Mouse (Mus musculus): Measurements from ENCODE around the gene Garnl3. TPM values are rescaled to one million over a fixed set of nuclear protein-coding genes. Genes with fewer than 3 reads are reported as not detected.

The Garnl3 gene
- polyA plus RNA-seq, 1 experiment from 2014 or later: 13.8 TPM

DNA sequence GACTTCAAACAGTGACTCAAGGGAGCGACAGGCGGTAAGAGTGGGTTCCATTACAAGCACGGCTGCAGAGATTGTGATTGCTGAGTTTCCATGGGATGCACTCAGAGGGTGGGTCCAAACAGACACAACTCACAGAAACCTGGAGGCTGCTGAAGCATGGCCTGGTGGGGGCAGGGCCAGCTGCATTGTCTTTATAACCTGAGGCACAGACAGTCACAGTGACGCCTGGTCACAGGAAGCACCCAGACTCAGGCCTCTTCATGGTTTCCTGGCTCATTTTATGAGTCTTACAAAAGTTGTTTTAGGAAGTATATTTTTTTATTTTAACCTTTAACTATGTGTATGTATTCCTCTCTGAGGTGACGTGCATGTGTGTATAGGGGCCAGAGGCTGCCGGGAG lies 38.0 kb upstream of the Garnl3 start:
- no peak overlapping the region for H3K27ac ChIP-seq
- no peaks in the 10 kb centered on the region for H3K27me3 ChIP-seq
- 63% methylated on average over 6 of the region's 6 CpGs for WGBS
- H3K9me3 ChIP-seq: no peaks in the 10 kb centered on the region
- no peak overlapping the region for H3K4me3 ChIP-seq
- peaks cover 68% of the 10 kb centered on the region for H3K4me1 ChIP-seq
- ATAC-seq (ENCODE audit: low FRiP score, low read depth): no peak
- H3K9ac ChIP-seq: no peak overlapping the region
- no peak overlapping the region for H3K4me2 ChIP-seq (replicated peaks)
- H3K36me3 ChIP-seq: no peaks in the 10 kb centered on the region

DNA sequence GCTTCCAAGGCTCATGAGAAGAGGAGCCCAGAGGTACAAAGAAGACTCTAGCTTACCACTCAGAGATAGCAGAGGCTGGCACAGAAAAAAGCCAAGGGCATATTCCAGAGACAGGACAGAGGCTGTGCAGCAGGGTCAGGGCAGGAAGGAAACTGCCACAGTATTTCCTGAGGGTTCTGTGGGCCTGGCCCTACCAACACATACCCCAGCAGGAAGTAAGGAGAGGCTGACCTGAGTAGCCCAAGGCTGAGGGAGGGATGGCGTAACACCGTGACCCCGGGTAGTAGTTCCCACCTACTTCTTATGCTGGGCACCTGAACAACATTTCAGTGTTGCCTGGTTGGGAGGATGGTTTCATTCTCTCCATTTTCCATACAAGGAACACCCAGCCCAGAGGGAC lies 35.6 kb upstream of the Garnl3 start:
- no peaks in the 10 kb centered on the region for H3K27me3 ChIP-seq
- H3K4me1 ChIP-seq: peaks cover 67% of the 10 kb centered on the region
- WGBS: 82% methylated on average over 3 of the region's 3 CpGs
- H3K36me3 ChIP-seq: no peaks in the 10 kb centered on the region
- H3K4me3 ChIP-seq: no peak overlapping the region
- no peak overlapping the region for H3K27ac ChIP-seq
- no peak for ATAC-seq (ENCODE audit: low FRiP score, low read depth)
- no peak overlapping the region for H3K9ac ChIP-seq
- H3K9me3 ChIP-seq: no peaks in the 10 kb centered on the region
- no peak overlapping the region for H3K4me2 ChIP-seq (replicated peaks)

GRCm38 (mm10) chr2:33165710-33166374 lies 34.4 kb upstream of the Garnl3 start:
- Histone ChIP-seq H3K9ac (no peak overlapping the region; the same call in 1 of the 2 replicates), H3K4me1 (peaks cover 72% of the 10 kb centered on the region)
- peak; percentile 48; the same call in 1 of the 2 replicates for ATAC-seq (ENCODE audit: low FRiP score, low read depth)

DNA sequence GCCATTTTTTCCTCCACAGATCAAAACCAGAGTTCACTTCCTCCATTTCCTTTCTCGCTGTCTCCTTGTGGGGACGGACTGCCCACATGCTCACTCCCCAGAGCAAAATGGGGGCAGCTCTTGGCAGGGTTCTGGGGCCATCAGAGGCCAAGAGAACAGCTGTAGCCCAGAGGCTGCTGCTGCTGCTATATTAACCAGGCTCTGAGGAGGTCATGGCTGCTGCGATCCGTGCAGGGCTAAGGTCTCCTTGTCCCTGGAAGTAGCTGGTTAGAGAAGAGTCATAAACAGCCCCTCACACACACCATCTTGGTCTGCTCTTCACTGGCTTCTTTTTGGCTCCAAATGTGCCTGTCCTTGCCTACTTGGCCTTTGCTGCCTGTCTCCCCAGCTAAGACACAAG lies 33.8 kb upstream of the Garnl3 start:
- Histone ChIP-seq H3K9me3 (no peaks in the 10 kb centered on the region), H3K4me3 (no peak overlapping the region), H3K27me3 (no peaks in the 10 kb centered on the region), H3K9ac (no peak overlapping the region; the same call in 1 of the 2 replicates), H3K4me2 (replicated peaks) (no peak overlapping the region), H3K27ac (peak overlapping the region; percentile 73), H3K4me1 (peaks cover 72% of the 10 kb centered on the region), H3K36me3 (no peaks in the 10 kb centered on the region)
- no peak for ATAC-seq (ENCODE audit: low FRiP score, low read depth)
- 49% methylated on average over 4 of the region's 4 CpGs for WGBS

More at GRCm38 (mm10) chr2:33165710-33166374, 34.4 kb upstream of the Garnl3 start:
- Histone ChIP-seq H3K36me3 (no peaks in the 10 kb centered on the region), H3K4me3 (no peak overlapping the region), H3K27ac (peak overlapping the region; percentile 73), H3K9me3 (no peaks in the 10 kb centered on the region), H3K4me2 (replicated peaks) (no peak overlapping the region), H3K27me3 (no peaks in the 10 kb centered on the region)
- 31% methylated on average over 7 of the region's 7 CpGs for WGBS

- WGBS: 46% methylated on average over 3 of the region's 3 CpGs
Observed at GRCm38 (mm10) chr2:33164646-33165045, 33.2 kb upstream of the Garnl3 start.

DNA sequence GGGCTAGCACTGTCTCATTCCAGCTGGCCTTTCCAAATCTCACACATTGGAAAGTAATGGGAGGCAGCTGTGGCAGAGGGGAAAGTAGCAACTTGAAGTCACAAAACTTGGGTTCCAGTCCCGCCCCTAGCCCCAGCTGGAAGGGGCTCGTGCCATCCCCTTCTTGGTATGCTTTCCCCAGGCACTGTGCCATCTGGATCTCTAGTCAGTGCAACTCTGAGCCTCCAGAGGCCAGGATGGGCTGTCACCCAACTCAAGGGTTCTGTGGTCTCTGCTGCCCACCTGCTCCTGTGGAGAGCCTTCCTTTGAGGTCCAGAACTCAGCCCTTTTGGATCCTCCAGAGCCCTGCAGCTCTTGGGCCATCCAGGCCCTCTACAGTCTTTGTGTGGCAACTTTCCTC lies 30.7 kb upstream of the Garnl3 start:
- ATAC-seq (ENCODE audit: low FRiP score, low read depth): no peak

More at GRCm38 (mm10) chr2:33164646-33165045, 33.2 kb upstream of the Garnl3 start:
- Histone ChIP-seq H3K4me3 (no peak overlapping the region), H3K4me1 (peaks cover 75% of the 10 kb centered on the region), H3K27ac (no peak overlapping the region), H3K36me3 (no peaks in the 10 kb centered on the region), H3K27me3 (no peaks in the 10 kb centered on the region), H3K9ac (no peak overlapping the region), H3K9me3 (no peaks in the 10 kb centered on the region), H3K4me2 (replicated peaks) (no peak overlapping the region)
- ATAC-seq (ENCODE audit: low FRiP score, low read depth): no peak

GRCm38 (mm10) chr2:33160326-33160973 lies 29.0 kb upstream of the Garnl3 start:
- peak overlapping the region; percentile 91 for H3K27ac ChIP-seq
- H3K36me3 ChIP-seq: no peaks in the 10 kb centered on the region
- H3K4me2 ChIP-seq (replicated peaks): peak overlapping the region; percentile 16; the same call in 1 of the 2 replicates
- peak; percentile 57; the same call in 1 of the 2 replicates for ATAC-seq (ENCODE audit: low FRiP score, low read depth)
- peaks cover 63% of the 10 kb centered on the region for H3K4me1 ChIP-seq
- WGBS: 35% methylated on average over 12 of the region's 12 CpGs
- no peak overlapping the region for H3K4me3 ChIP-seq
- 0 out of 2 replicates have a peak overlapping the region, but pooled peaks have one; percentile 21 for H3K9ac ChIP-seq
- no peaks in the 10 kb centered on the region for H3K9me3 ChIP-seq
- H3K27me3 ChIP-seq: no peaks in the 10 kb centered on the region

More for the DNA sequence above, 30.7 kb upstream of the Garnl3 start:
- H3K27me3 ChIP-seq: no peaks in the 10 kb centered on the region
- 75% methylated on average over 2 of the region's 2 CpGs for WGBS
- no peak overlapping the region for H3K4me3 ChIP-seq
- H3K36me3 ChIP-seq: no peaks in the 10 kb centered on the region
- no peaks in the 10 kb centered on the region for H3K9me3 ChIP-seq
- H3K9ac ChIP-seq: no peak overlapping the region
- H3K27ac ChIP-seq: no peak overlapping the region; the same call in 1 of the 2 replicates
- no peak overlapping the region for H3K4me2 ChIP-seq (replicated peaks)
- H3K4me1 ChIP-seq: peaks cover 80% of the 10 kb centered on the region

DNA sequence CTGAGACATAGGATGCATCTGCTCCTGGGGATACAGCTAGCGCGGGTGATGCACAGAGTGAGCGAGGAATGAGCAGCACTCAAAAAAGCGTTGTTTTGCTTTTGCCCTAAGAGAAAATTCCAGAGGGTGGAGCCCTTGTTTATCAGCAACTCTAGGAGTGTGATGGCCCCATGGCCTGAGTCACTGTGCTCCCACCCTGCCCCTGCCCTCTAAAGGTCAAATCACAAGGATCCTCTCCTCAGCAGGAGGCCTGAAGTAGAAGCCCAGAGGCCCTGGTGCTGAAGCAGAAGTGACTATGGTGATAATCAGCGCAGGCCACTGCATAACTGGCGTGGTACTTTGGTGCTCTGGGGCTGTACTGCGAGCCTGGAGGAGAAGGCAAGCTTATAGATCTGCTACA lies 28.1 kb upstream of the Garnl3 start:
- 80% methylated on average over 7 of the region's 7 CpGs for WGBS
- Histone ChIP-seq H3K4me1 (peaks cover 55% of the 10 kb centered on the region), H3K27me3 (no peaks in the 10 kb centered on the region), H3K27ac (peak overlapping the region; percentile 91), H3K36me3 (no peaks in the 10 kb centered on the region), H3K4me2 (replicated peaks) (no peak overlapping the region), H3K9me3 (no peaks in the 10 kb centered on the region), H3K4me3 (no peak overlapping the region), H3K9ac (peak overlapping the region; percentile 21)
- ATAC-seq (ENCODE audit: low FRiP score, low read depth): no peak

- H3K27me3 ChIP-seq: no peaks in the 10 kb centered on the region
- 0 out of 2 replicates have a peak overlapping the region, but pooled peaks have one; percentile 91 for H3K27ac ChIP-seq
- peaks cover 48% of the 10 kb centered on the region for H3K4me1 ChIP-seq
- ATAC-seq (ENCODE audit: low FRiP score, low read depth): no peak
- no peak overlapping the region for H3K4me3 ChIP-seq
- H3K36me3 ChIP-seq: no peaks in the 10 kb centered on the region
- no peak overlapping the region for H3K4me2 ChIP-seq (replicated peaks)
- 84% methylated on average over 6 of the region's 6 CpGs for WGBS
- 0 out of 2 replicates have a peak overlapping the region, but pooled peaks have one; percentile 1 for H3K9ac ChIP-seq
- H3K9me3 ChIP-seq: no peaks in the 10 kb centered on the region
Observed at GRCm38 (mm10) chr2:33158895-33159294, 27.4 kb upstream of the Garnl3 start.

- no peak for ATAC-seq (ENCODE audit: low FRiP score, low read depth)
- no peak overlapping the region for H3K9ac ChIP-seq
- H3K9me3 ChIP-seq: no peaks in the 10 kb centered on the region
- H3K27me3 ChIP-seq: no peaks in the 10 kb centered on the region
- no peak overlapping the region for H3K4me2 ChIP-seq (replicated peaks)
- 76% methylated on average over 5 of the region's 5 CpGs for WGBS
- no peak overlapping the region for H3K4me3 ChIP-seq
- H3K36me3 ChIP-seq: no peaks in the 10 kb centered on the region
- H3K27ac ChIP-seq: no peak overlapping the region
- peaks cover 32% of the 10 kb centered on the region for H3K4me1 ChIP-seq
Observed at GRCm38 (mm10) chr2:33156283-33156781, 24.9 kb upstream of the Garnl3 start.

- 23% methylated on average over 5 of the region's 5 CpGs for WGBS
- no peaks in the 10 kb centered on the region for H3K9me3 ChIP-seq
- no peaks in the 10 kb centered on the region for H3K36me3 ChIP-seq
- peaks cover 18% of the 10 kb centered on the region for H3K4me1 ChIP-seq
- no peaks in the 10 kb centered on the region for H3K27me3 ChIP-seq
- H3K27ac ChIP-seq: no peak overlapping the region; the same call in 1 of the 2 replicates
- no peak overlapping the region for H3K4me3 ChIP-seq
- H3K9ac ChIP-seq: no peak overlapping the region
- no peak; the same call in 1 of the 2 replicates for ATAC-seq (ENCODE audit: low FRiP score, low read depth)
- H3K4me2 ChIP-seq (replicated peaks): no peak overlapping the region
Observed at GRCm38 (mm10) chr2:33154751-33155372, 23.4 kb upstream of the Garnl3 start.

GRCm38 (mm10) chr2:33146994-33147393 lies 15.5 kb upstream of the Garnl3 start:
- H3K27ac ChIP-seq: no peak overlapping the region
- WGBS: 80% methylated on average over 4 of the region's 4 CpGs
- no peak overlapping the region for H3K4me2 ChIP-seq (replicated peaks)
- no peaks in the 10 kb centered on the region for H3K27me3 ChIP-seq
- no peaks in the 10 kb centered on the region for H3K9me3 ChIP-seq
- H3K9ac ChIP-seq: no peak overlapping the region
- no peaks in the 10 kb centered on the region for H3K36me3 ChIP-seq
- no peaks in the 10 kb centered on the region for H3K4me1 ChIP-seq
- no peak for ATAC-seq (ENCODE audit: low FRiP score, low read depth)
- H3K4me3 ChIP-seq: no peak overlapping the region

Data from limb, embryonic 13.5 days (tissue).